Mouse (Mus musculus) heart, postnatal 10 days (tissue): ENCODE data around the gene Col4a2. TPM values are rescaled to one million over a fixed set of nuclear protein-coding genes. Genes with fewer than 3 reads are reported as not detected.
"Not testable (repeated sequence)": the region's sequence is repeated elsewhere in the genome, so short reads cannot be mapped to it uniquely, and the experiment has no call there.

ENCODE experiments used
- DNase-seq, 2 experiments: peaks; one replicate each; pipeline ENCODE4 v3.0.0; 2021
- intact Hi-C: fragments of 180-260 bp; cut with DNase I; formaldehyde crosslinking; loops from one replicate; pipeline ENCODE4 v1.15.1; 2025
- total RNA-seq, 2 experiments: library from RNA; stranded (reverse); gene quantifications; 2 replicates each; pipeline ENCODE4 v1.2.3; 2021

Col4a2 gene
- total RNA-seq, 2 experiments from 2014 or later, result 697 to 713 TPM

DNA sequence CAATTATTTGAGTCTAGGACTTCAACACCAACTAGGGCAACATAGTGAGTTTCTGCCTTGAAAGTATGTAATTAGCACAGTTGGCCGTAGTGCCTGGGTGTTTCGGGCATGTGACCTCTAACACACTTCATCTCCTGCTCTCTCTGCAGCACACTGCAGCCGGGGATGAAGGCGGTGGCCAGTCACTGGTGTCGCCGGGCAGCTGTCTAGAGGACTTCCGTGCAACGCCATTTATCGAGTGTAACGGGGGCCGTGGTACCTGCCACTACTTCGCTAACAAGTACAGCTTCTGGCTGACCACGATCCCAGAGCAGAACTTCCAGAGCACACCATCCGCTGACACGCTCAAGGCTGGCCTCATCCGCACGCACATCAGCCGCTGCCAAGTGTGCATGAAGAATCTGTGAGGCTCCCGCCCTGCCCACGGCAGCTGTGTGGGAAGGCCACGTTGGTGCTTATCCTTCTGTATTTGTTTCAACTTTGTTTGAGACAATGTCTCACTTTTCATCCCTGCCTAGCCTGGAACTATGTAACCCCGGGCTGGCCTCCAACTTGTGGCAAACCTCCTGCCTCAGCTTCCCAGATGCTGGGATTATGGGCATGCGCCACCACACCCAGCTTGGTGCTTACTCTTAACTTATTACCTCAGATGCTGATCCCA, 135.4 kb downstream of the Col4a2 start:
- intact Hi-C loops, result loop anchor here (10.0 kb wide), 1 partner anchor 247 kb away; no protein-coding TSS in a partner anchor
- no peak for DNase-seq

DNA sequence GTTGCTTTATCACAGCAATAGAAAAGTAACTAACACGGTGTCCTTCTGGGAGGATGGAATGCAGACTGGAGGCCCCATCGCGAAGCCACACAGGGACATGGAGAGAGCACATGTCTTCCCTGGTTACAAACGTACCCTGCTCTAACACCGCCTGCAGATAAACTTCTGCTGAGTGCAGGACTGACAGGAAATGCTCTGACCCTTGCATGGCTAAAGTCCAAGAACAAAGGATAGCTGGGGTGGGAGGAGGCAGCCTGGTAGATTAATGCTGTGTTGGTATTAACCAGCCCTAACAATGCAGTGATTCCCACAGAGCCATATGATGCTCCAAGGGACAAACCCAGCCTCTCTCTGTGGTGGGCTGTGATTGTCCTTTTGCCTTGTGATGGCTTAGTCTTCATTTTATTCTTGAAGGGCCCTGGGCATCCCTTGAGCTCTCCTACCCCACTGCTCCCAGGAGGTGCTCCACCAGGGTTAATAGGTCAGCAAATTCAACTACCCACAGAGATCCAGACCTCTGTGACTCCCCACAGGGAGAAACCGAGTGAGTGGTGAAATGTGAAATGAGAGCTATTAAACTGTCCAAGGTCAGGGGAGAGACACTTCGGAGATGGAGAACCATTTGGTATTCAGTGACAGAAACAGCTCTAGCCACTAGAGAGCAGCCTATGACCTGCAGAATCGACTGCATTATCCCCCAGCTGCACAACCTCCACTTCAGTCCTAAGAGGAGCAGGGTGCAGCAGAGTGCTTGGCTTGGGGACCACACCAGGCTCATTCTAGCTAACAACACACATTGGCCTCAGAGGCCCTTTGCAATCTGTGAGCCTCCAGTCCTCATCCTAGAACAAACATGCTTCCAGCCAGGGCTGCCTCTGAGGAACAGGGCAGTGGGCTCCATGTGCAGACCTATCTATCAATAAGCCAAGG, 137.8 kb downstream of the Col4a2 start:
- peak; percentile 74 to 76 for DNase-seq

GRCm38 (mm10) chr8:11452152-11452551, 139.5 kb downstream of the Col4a2 start:
- no peak for DNase-seq
- intact Hi-C loops, result no loop called here

More for the DNA sequence above, 137.8 kb downstream of the Col4a2 start:
- intact Hi-C loops, result loop anchor here (1.0 kb wide), 1 partner anchor 35 kb away; no protein-coding TSS in a partner anchor

GRCm38 (mm10) chr8:11452559-11452958, 140.0 kb downstream of the Col4a2 start:
- no peak for DNase-seq
- intact Hi-C loops, result no loop called here

DNA sequence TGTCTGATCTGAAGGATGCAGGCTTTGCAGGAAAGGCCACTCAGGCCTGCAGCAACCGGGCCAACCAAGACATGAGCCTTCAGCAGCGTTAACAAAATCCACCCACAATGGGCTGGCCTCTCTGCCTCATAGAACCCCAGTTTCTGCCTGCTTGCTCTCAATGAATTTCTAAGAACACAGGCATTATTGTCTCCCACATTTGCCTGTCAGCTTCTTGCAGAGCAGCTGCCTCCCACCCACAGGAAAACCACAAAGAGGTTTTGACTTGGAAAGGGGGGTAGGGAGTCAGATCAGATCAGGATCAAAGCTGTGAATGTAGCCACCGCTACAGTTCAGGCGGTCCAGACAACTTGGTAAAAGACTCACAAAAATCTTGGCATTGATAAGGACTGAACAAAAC, 140.4 kb downstream of the Col4a2 start:
- DNase-seq, result no peak
- intact Hi-C loops, result no loop called here

- DNase-seq, result no peak
- intact Hi-C loops, result no loop called here
These were observed 141.6 kb downstream of the Col4a2 start for GRCm38 (mm10) chr8:11454228-11454627.

GRCm38 (mm10) chr8:11457278-11457677, 144.7 kb downstream of the Col4a2 start:
- intact Hi-C loops, result no loop called here
- no peak for DNase-seq

DNA sequence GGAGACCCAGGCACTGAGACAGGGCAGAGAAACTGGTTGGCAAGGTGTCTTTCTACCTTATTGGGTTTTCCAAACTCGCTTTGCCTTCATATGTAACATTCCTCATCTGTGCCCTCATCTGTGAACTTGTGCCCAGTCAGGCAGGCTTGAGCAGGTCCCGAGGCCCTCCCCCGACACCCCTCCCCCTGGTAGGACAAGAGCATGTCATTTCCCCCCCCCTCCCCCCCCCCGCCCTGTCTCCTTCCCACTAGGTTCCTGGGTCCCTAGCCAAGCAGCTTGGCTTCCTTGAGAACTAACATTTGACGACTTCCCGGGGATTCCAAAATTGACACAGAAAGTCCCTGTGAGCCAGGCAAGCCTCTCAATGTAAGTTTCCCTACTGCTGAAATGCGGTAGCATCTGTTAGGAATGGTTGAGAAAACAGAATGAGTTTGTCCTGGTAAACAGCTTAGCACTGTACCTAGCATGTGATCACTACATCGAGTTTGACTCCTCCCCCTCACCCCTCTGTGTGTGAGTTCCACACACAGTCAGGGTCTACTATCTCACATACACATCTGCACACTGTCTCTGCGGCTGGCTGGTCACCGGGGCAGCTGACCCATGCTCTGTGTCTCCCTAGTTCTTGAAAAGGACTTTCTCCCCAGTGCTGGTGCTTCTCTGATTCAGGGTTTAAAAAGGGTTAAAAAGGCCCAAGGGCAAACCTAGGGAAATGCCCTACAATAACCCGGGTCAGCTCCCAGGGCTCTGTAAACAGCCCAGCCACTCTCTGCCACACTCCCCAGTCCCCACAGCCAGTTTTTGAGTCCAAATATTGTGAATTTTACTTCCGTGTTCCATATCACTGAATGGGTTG, 145.6 kb downstream of the Col4a2 start:
- intact Hi-C loops, result no loop called here

DNA sequence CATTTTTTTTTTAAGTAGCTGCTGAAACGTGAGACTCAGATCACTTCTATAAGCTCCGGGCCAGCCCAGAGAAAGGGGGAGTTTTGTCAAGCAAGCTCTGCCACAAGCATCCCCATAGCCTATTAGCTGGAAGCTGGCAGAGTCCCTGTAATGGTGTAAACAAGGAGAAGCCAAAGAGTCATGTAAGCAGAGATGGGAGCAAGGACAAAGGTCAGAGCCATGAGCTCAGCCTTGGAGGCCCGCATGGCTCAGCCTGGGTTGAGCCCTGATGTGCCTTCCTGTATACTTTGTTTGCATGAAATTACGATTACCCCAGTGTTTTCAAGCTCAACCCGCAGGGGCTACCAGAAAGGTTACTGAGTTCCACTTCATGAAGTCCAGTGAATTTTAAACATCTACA, 146.4 kb downstream of the Col4a2 start:
- no peak for DNase-seq
- intact Hi-C loops, result no loop called here

More for the DNA sequence above, 145.6 kb downstream of the Col4a2 start:
- DNase-seq, result peak in 1 of 2 experiments; percentile 67

- no peak for DNase-seq
- intact Hi-C loops, result no loop called here
These were observed 148.3 kb downstream of the Col4a2 start for GRCm38 (mm10) chr8:11460934-11461333.

DNA sequence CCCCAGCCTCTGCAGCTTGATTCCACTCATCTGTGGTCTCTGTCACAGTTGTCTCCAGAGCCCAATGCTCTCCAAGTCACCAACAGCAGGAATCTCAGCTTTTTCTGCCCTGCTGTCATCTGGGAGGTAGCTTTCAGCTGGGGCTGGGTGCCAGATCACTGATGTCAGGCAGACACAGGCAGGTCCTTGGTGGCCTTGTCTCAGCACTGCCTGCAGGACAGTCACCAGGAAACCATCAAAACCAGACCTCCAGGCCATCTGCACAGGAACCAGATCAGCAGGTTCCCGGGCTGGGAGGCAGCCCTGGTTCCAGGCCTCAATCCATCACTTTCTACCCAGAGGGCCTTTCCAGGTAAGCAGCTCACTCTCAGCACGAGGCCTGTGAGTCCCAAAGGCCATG, 149.2 kb downstream of the Col4a2 start:
- intact Hi-C loops, result no loop called here
- peak; percentile 52 to 61 for DNase-seq

DNA sequence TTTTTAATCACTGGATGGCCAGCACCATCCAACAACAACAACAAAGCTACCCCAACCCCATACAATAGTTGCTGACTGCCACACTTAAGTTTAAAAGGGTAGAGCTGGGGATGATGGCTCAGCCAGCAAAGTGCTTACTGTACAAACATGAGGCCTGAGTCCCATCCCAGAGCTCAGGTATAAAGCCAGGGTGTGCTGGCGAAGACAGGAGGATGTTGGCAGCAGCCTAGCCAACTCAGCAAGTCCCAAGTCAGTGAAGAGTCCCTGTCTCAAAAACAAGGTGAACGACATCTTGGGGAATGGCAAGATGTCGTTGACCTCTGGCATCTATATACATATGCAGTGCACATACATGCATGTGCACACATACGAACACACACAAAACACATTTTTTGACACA, 150.0 kb downstream of the Col4a2 start:
- intact Hi-C loops, result no loop called here
- DNase-seq, result no peak

- DNase-seq, result no peak
- intact Hi-C loops, result no loop called here
These were observed 150.9 kb downstream of the Col4a2 start for GRCm38 (mm10) chr8:11463541-11463888.

GRCm38 (mm10) chr8:11463889-11464706, 151.5 kb downstream of the Col4a2 start:
- DNase-seq, result no peak
- intact Hi-C loops, result no loop called here

DNA sequence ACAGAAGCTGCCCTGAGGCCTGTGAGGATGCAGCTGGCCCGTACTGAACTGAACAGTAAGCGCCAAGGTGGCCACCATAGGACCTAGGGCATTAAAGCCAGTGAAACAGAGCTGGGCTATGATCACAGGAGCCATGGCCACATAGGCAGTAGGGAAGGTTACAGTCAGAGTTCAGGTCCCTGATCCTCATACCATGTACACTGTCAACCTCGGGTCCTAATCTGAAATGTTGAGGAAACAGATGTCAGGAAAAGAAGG, 152.0 kb downstream of the Col4a2 start:
- intact Hi-C loops, result no loop called here

GRCm38 (mm10) chr8:11465619-11466018, 153.0 kb downstream of the Col4a2 start:
- no peak for DNase-seq

More for the DNA sequence above, 152.0 kb downstream of the Col4a2 start:
- DNase-seq, result no peak

GRCm38 (mm10) chr8:11466528-11466927, 153.9 kb downstream of the Col4a2 start:
- DNase-seq, intact Hi-C loops: not testable (repeated sequence)

More at GRCm38 (mm10) chr8:11465619-11466018, 153.0 kb downstream of the Col4a2 start:
- intact Hi-C loops, result no loop called here

DNA sequence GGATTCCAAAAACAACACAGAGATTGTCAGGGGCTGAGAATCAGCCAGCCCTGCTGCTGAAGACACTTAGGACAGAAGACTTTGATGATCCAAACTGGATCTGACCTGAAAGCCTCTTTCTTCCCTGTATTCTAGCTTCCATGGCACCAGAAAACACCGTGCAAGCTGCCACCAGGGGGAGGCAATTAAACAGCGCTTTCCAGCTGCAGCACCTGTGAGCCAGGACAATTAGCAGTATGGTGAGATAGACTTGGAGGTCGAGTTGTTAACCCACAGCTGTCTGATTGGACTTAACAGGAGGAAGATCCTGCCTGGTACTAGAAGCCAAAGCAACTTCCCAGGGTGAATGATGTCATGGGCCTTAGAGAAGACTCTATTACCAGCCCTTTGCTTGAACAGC, 156.5 kb downstream of the Col4a2 start:
- intact Hi-C loops, result loop anchor here (1.0 kb wide), 1 partner anchor 16 kb away; no protein-coding TSS in a partner anchor
- DNase-seq, result peak; percentile 72 to 77

DNA sequence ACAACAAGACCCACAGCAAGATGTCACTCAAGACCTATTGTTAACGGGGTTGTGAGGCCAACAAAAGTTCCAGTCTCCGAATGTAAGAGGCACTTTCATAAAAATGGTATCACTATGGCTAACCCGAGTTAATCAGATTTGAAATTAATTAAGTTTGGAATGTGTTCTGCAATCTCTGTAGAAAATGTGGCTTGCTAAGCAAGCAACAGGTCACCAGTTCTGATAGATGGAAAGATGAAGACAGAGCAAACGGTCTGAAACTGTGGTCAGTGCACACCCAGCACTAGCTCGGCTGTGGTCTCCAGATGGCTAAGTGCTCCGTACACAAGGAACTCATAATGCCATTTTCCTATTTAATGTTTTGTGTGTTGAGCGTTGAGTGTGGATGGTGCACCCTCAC, 158.1 kb downstream of the Col4a2 start:
- no peak for DNase-seq
- intact Hi-C loops, result no loop called here

- intact Hi-C loops, result no loop called here
- no peak for DNase-seq
These were observed 158.7 kb downstream of the Col4a2 start for GRCm38 (mm10) chr8:11471309-11471708.
